Mouse (Mus musculus) liver, embryonic 14.5 days (tissue): Measurements from ENCODE around the gene Btbd9.
"Not testable (repeated sequence)": the region's sequence is repeated elsewhere in the genome, so short reads cannot be mapped to it uniquely, and the experiment has no call there.

ENCODE experiments used
- CTCF ChIP-seq: IDR thresholded peaks from 2 replicates; pipeline ENCODE4 v1.5.1; 2016; ENCODE audit warnings: antibody characterized with exemption, low read depth, control low read depth
- EP300 ChIP-seq: IDR thresholded peaks from 2 replicates; pipeline ENCODE4 v1.6.1; 2016; ENCODE audit warnings: antibody characterized with exemption, low read depth

GRCm38 (mm10) chr17:30499541-30499940 lies 76.7 kb downstream of the Btbd9 start:
- not testable (repeated sequence) for TF ChIP-seq CTCF, EP300
